Mouse (Mus musculus): ENCODE measurements around the gene Sycp1. TPM values are rescaled to one million over a fixed set of nuclear protein-coding genes. Genes with fewer than 3 reads are reported as not detected.

Gene Sycp1
- polyA plus RNA-seq (2015; fragmentation: Nextera tagmentation; extraction: Ambion mirVana): 0.03 and 0.06 TPM in 2 replicates

GRCm38 (mm10) chr3:102935451-102936354 is at the start of gene Sycp1:
Sycp1 (minus strand) TSS chr3:102936100.
- H3K4me1 ChIP-seq (replicated peaks): no peaks in the 10 kb centered on the region

GRCm38 (mm10) chr3:102980349-102980736 is 44.4 kb upstream of the Sycp1 start:
- no peak overlapping the region for H3K27ac ChIP-seq
- no peaks in the 10 kb centered on the region for H3K27me3 ChIP-seq
- no peak overlapping the region for H3K4me2 ChIP-seq
- H3K9ac ChIP-seq: no peak overlapping the region
- no peaks in the 10 kb centered on the region for H3K9me3 ChIP-seq (replicated peaks)
- no peaks in the 10 kb centered on the region for H3K36me3 ChIP-seq
- no peaks in the 10 kb centered on the region for H3K4me1 ChIP-seq (replicated peaks)
- no peak for DNase-seq
- H3K4me3 ChIP-seq (replicated peaks): no peak overlapping the region
- 57% methylated on average over 3 of the region's 3 CpGs for WGBS (ENCODE audit: insufficient replicate concordance)
- ATAC-seq (ENCODE audit: low read depth): no peak

More at GRCm38 (mm10) chr3:102935451-102936354, at the start of gene Sycp1:
- no peak within 1 kb of the TSS for H3K4me3 ChIP-seq (replicated peaks)
- no peaks in the 10 kb centered on the region for H3K36me3 ChIP-seq
- ATAC-seq (ENCODE audit: low read depth) (0 out of 2 replicates have a peak, but pooled peaks have one; percentile 31), DNase-seq (no peak)
- no peaks in the 10 kb centered on the region for H3K9me3 ChIP-seq (replicated peaks)
- H3K4me2 ChIP-seq: no peak within 1 kb of the TSS
- WGBS (ENCODE audit: insufficient replicate concordance): 87% methylated on average over 76 of the region's 78 CpGs
- H3K27me3 ChIP-seq: no peaks in the 10 kb centered on the region
- H3K9ac ChIP-seq: no peak within 1 kb of the TSS
- H3K27ac ChIP-seq: no peak within 1 kb of the TSS

- no peaks in the 10 kb centered on the region for H3K36me3 ChIP-seq
- H3K27me3 ChIP-seq: no peaks in the 10 kb centered on the region
- no peak overlapping the region for H3K4me3 ChIP-seq (replicated peaks)
- WGBS (ENCODE audit: insufficient replicate concordance): 48% methylated on average over 10 of the region's 10 CpGs
- DNase-seq: no peak
- H3K4me2 ChIP-seq: no peak overlapping the region
- no peak overlapping the region for H3K27ac ChIP-seq
- H3K4me1 ChIP-seq (replicated peaks): no peaks in the 10 kb centered on the region
- H3K9me3 ChIP-seq (replicated peaks): no peaks in the 10 kb centered on the region
- no peak for ATAC-seq (ENCODE audit: low read depth)
- H3K9ac ChIP-seq: no peak overlapping the region
These were observed 43.8 kb upstream of the Sycp1 start for GRCm38 (mm10) chr3:102979550-102980348.

- H3K4me1 ChIP-seq (replicated peaks): no peaks in the 10 kb centered on the region
- H3K27ac ChIP-seq: no peak overlapping the region
- no peak overlapping the region for H3K4me3 ChIP-seq (replicated peaks)
- no peaks in the 10 kb centered on the region for H3K9me3 ChIP-seq (replicated peaks)
- no peaks in the 10 kb centered on the region for H3K27me3 ChIP-seq
- H3K4me2 ChIP-seq: no peak overlapping the region
- H3K36me3 ChIP-seq: no peaks in the 10 kb centered on the region
- H3K9ac ChIP-seq: no peak overlapping the region
- ATAC-seq (ENCODE audit: low read depth) (no peak), DNase-seq (no peak)
- 59% methylated on average over 4 of the region's 4 CpGs for WGBS (ENCODE audit: insufficient replicate concordance)
These were observed 41.0 kb upstream of the Sycp1 start for GRCm38 (mm10) chr3:102976906-102977305.

GRCm38 (mm10) chr3:102970508-102970907 is 34.6 kb upstream of the Sycp1 start:
- no peak for ATAC-seq (ENCODE audit: low read depth)
- no peaks in the 10 kb centered on the region for H3K27me3 ChIP-seq
- no peak overlapping the region for H3K4me2 ChIP-seq
- DNase-seq: no peak
- H3K36me3 ChIP-seq: no peaks in the 10 kb centered on the region
- no peaks in the 10 kb centered on the region for H3K4me1 ChIP-seq (replicated peaks)
- H3K9ac ChIP-seq: no peak overlapping the region
- H3K4me3 ChIP-seq (replicated peaks): no peak overlapping the region
- H3K9me3 ChIP-seq (replicated peaks): no peaks in the 10 kb centered on the region
- WGBS (ENCODE audit: insufficient replicate concordance): 63% methylated on average over 3 of the region's 3 CpGs
- H3K27ac ChIP-seq: no peak overlapping the region

GRCm38 (mm10) chr3:102970067-102970466 is 34.2 kb upstream of the Sycp1 start:
- no peak overlapping the region for H3K4me3 ChIP-seq (replicated peaks)
- ATAC-seq (ENCODE audit: low read depth): no peak
- H3K27me3 ChIP-seq: no peaks in the 10 kb centered on the region

GRCm38 (mm10) chr3:102964033-102964432 is 28.1 kb upstream of the Sycp1 start, which contains the start of gene Nr1h5:
Nr1h5 (minus strand) TSS chr3:102964133.
- Histone ChIP-seq H3K27ac (no peak within 1 kb of the TSS), H3K36me3 (no peaks in the 10 kb centered on the region), H3K4me2 (no peak within 1 kb of the TSS), H3K4me1 (replicated peaks) (no peaks in the 10 kb centered on the region), H3K9ac (no peak within 1 kb of the TSS), H3K9me3 (replicated peaks) (no peaks in the 10 kb centered on the region), H3K4me3 (replicated peaks) (no peak within 1 kb of the TSS), H3K27me3 (no peaks in the 10 kb centered on the region)
- DNase-seq (no peak), ATAC-seq (ENCODE audit: low read depth) (no peak)
- WGBS (ENCODE audit: insufficient replicate concordance): 41% methylated on average over 3 of the region's 3 CpGs

More at GRCm38 (mm10) chr3:102970067-102970466, 34.2 kb upstream of the Sycp1 start:
- 77% methylated on average over 9 of the region's 9 CpGs for WGBS (ENCODE audit: insufficient replicate concordance)
- no peaks in the 10 kb centered on the region for H3K4me1 ChIP-seq (replicated peaks)
- DNase-seq: no peak
- no peaks in the 10 kb centered on the region for H3K9me3 ChIP-seq (replicated peaks)
- H3K27ac ChIP-seq: no peak overlapping the region
- H3K36me3 ChIP-seq: no peaks in the 10 kb centered on the region
- no peak overlapping the region for H3K4me2 ChIP-seq
- no peak overlapping the region for H3K9ac ChIP-seq

GRCm38 (mm10) chr3:102955596-102955995 is 19.7 kb upstream of the Sycp1 start:
- no peak overlapping the region for H3K4me2 ChIP-seq
- H3K36me3 ChIP-seq: no peaks in the 10 kb centered on the region
- no peaks in the 10 kb centered on the region for H3K27me3 ChIP-seq
- no peaks in the 10 kb centered on the region for H3K4me1 ChIP-seq (replicated peaks)
- ATAC-seq (ENCODE audit: low read depth) (no peak), DNase-seq (no peak)
- 37% methylated on average over 3 of the region's 3 CpGs for WGBS (ENCODE audit: insufficient replicate concordance)
- H3K9me3 ChIP-seq (replicated peaks): no peaks in the 10 kb centered on the region
- H3K4me3 ChIP-seq (replicated peaks): no peak overlapping the region
- no peak overlapping the region for H3K9ac ChIP-seq
- no peak overlapping the region for H3K27ac ChIP-seq

GRCm38 (mm10) chr3:102955143-102955542 is 19.2 kb upstream of the Sycp1 start:
- no peaks in the 10 kb centered on the region for H3K36me3 ChIP-seq
- 74% methylated on average over 3 of the region's 3 CpGs for WGBS (ENCODE audit: insufficient replicate concordance)
- no peak overlapping the region for H3K9ac ChIP-seq
- H3K4me2 ChIP-seq: no peak overlapping the region
- H3K9me3 ChIP-seq (replicated peaks): no peaks in the 10 kb centered on the region
- no peaks in the 10 kb centered on the region for H3K27me3 ChIP-seq
- ATAC-seq (ENCODE audit: low read depth) (no peak), DNase-seq (no peak)
- no peaks in the 10 kb centered on the region for H3K4me1 ChIP-seq (replicated peaks)
- H3K27ac ChIP-seq: no peak overlapping the region
- H3K4me3 ChIP-seq (replicated peaks): no peak overlapping the region

GRCm38 (mm10) chr3:102954476-102954875 is 18.6 kb upstream of the Sycp1 start:
- 78% methylated on average over 12 of the region's 12 CpGs for WGBS (ENCODE audit: insufficient replicate concordance)
- H3K4me1 ChIP-seq (replicated peaks): no peaks in the 10 kb centered on the region
- no peaks in the 10 kb centered on the region for H3K9me3 ChIP-seq (replicated peaks)

GRCm38 (mm10) chr3:102946861-102947260 is 11.0 kb upstream of the Sycp1 start:
- no peaks in the 10 kb centered on the region for H3K9me3 ChIP-seq (replicated peaks)
- H3K36me3 ChIP-seq: no peaks in the 10 kb centered on the region
- H3K4me2 ChIP-seq: no peak overlapping the region
- H3K9ac ChIP-seq: no peak overlapping the region
- no peaks in the 10 kb centered on the region for H3K27me3 ChIP-seq
- 46% methylated on average over 5 of the region's 5 CpGs for WGBS (ENCODE audit: insufficient replicate concordance)
- ATAC-seq (ENCODE audit: low read depth) (no peak), DNase-seq (no peak)
- H3K27ac ChIP-seq: no peak overlapping the region
- H3K4me1 ChIP-seq (replicated peaks): no peaks in the 10 kb centered on the region
- H3K4me3 ChIP-seq (replicated peaks): no peak overlapping the region

More at GRCm38 (mm10) chr3:102954476-102954875, 18.6 kb upstream of the Sycp1 start:
- Histone ChIP-seq H3K4me3 (replicated peaks) (no peak overlapping the region), H3K4me2 (no peak overlapping the region), H3K27me3 (no peaks in the 10 kb centered on the region), H3K9ac (no peak overlapping the region), H3K27ac (no peak overlapping the region), H3K36me3 (no peaks in the 10 kb centered on the region)
- ATAC-seq (ENCODE audit: low read depth) (no peak), DNase-seq (no peak)

Measured in liver, embryonic 13.5 days (tissue).